Comparison of ENCODE assay signal across 22 mouse cellular contexts in the genomic region with DNA sequence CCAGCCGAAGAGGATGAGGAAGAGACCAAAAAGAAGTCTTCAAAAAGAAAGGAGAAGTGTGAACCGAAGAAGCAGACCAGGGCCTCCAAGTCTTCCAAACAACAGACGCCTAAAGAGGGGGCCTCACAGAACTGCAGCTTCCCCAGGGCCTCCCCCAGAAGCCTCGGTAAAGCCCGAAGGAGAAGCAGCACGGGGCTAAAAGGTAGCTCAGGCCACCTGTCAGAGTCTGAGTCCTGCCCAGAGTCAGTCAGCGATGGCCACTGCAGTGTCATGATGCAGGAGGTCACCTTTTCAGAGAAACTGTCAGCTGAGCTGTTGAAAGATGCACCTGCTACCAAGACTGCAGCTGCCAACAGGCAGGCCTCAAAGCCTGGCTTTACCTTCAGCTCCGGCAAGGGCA. TPM values are rescaled to one million over a fixed set of nuclear protein-coding genes. Genes with fewer than 3 reads are reported as not detected.
"Had no signal": no experiment of that assay in that cellular context is flagged by ENCODE, and none has a peak within 500 bp of the region (broad histone marks: within the 10 kb centered on the region; RNA-seq: fewer than 3 reads in every experiment).

No protein-coding gene starts in this region.

- H3K9me3 ChIP-seq: neural tube, embryonic 12.5 days; neural tube, embryonic 13.5 days; neural tube, embryonic 15.5 days; stomach, embryonic 15.5 days had no signal

- H3K4me1 ChIP-seq: neural tube, embryonic 12.5 days; neural tube, embryonic 15.5 days; stomach, embryonic 15.5 days had no signal

- H3K27ac ChIP-seq: neural tube, embryonic 12.5 days; neural tube, embryonic 13.5 days; neural tube, embryonic 15.5 days; stomach, embryonic 15.5 days; stomach, postnatal 0 days had no signal

- H3K4me2 ChIP-seq: neural tube, embryonic 12.5 days; neural tube, embryonic 13.5 days; neural tube, embryonic 15.5 days; stomach, embryonic 15.5 days had no signal

- H3K27me3 ChIP-seq: neural tube, embryonic 12.5 days; neural tube, embryonic 13.5 days; neural tube, embryonic 15.5 days; stomach, embryonic 15.5 days had no signal

- H3K4me3 ChIP-seq: neural tube, embryonic 12.5 days; neural tube, embryonic 13.5 days; neural tube, embryonic 15.5 days; stomach, embryonic 15.5 days had no signal

- H3K9ac ChIP-seq: neural tube, embryonic 12.5 days; neural tube, embryonic 13.5 days; neural tube, embryonic 15.5 days; stomach, embryonic 15.5 days had no signal

- DNase-seq: retina, postnatal 1 day; right cerebral cortex, adult 18-20 months; right cerebral cortex, postnatal 14 days; right cerebral cortex, postnatal 25 days; right cerebral cortex, postnatal 4 days; spleen, adult 18-20 months; thymus, adult 18-20 months; thymus, adult 2 months; thymus, postnatal 14 days; thymus, postnatal 25 days; thymus, postnatal 36 days; thymus, postnatal 4 days had no signal

RNA-seq across cellular contexts. Expression of gene Elobl, which starts 14.6 kb away (rescaled TPM):
- total RNA-seq: neutrophil, adult 5-6 weeks had no signal
- polyA plus RNA-seq: neural tube, embryonic 12.5 days; neural tube, embryonic 13.5 days; neural tube, embryonic 14.5 days; neural tube, embryonic 15.5 days; stomach, embryonic 14.5 days; stomach, embryonic 15.5 days; stomach, embryonic 16.5 days; stomach, postnatal 0 days; urinary bladder, adult 2 months had no signal
